In genomic region chr4:144997887-144998658, GRCm38 (mm10) we compare ENCODE assay signal across 9 mouse cellular contexts.
DNase-seq lines count a peak whose midpoint lies in the region; ATAC-seq and TF ChIP-seq lines count a peak whose summit lies in the region.
"Had no signal": no experiment of that assay in that cellular context is flagged by ENCODE, and none has a peak within 500 bp of the region (broad histone marks: within the 10 kb centered on the region; RNA-seq: fewer than 3 reads in every experiment).

No protein-coding gene starts in this region.

- no peaks in the 10 kb centered on the region; the same call in 1 of the 2 replicates for H3K79me2 ChIP-seq in heart, adult 2 months (replicated peaks; ENCODE audit: control insufficient read depth, insufficient read depth, low read length)
- peaks cover 6% of the 10 kb centered on the region; the same call in 1 of the 2 replicates for H3K79me2 ChIP-seq in macrophage (ENCODE audit: inconsistent target)

- H3K9ac ChIP-seq in heart, adult 2 months (ENCODE audit: low read depth, low read length) = 0 out of 2 replicates have a peak overlapping the region, but pooled peaks have one; percentile 3

- no peak for DNase-seq in heart, adult 2 months
- no peak for DNase-seq in heart, adult 9 months (ENCODE audit: low spot score in 2 of 2)
- DNase-seq in adrenal gland, postnatal 14 days = peak; percentile 63
- DNase-seq in kidney, adult 2 months = peak; percentile 65
- no peak for DNase-seq in cerebellum, postnatal 10 days
- DNase-seq in left cerebral cortex, adult 11 months (ENCODE audit: low spot score) = no peak
- DNase-seq: cerebellum, postnatal 25 days had no signal

- H3K4me3 ChIP-seq in heart, adult 2 months = no peak overlapping the region
- H3K4me3 ChIP-seq in kidney, adult 2 months (ENCODE audit: insufficient read depth, low read depth, low read length) = no peak overlapping the region
- H3K4me3 ChIP-seq in macrophage (ENCODE audit: inconsistent target) = no peak overlapping the region

- H3K27ac ChIP-seq in heart, adult 2 months = peak overlapping the region; percentile 67
- peak overlapping the region; percentile 21 for H3K27ac ChIP-seq in kidney, adult 2 months (ENCODE audit: insufficient read depth, low read depth, low read length)
- H3K27ac ChIP-seq in macrophage = peak overlapping the region; percentile 100

- TF ChIP-seq POLR2A in heart, adult 2 months (IDR thresholded peaks at IDR 0.05; ENCODE audit: insufficient read depth, low read depth, low read length) = no peak
- no peak for TF ChIP-seq POLR2A in kidney, adult 2 months (IDR thresholded peaks at IDR 0.05; ENCODE audit: low read depth, low read length)

- peaks cover 23% of the 10 kb centered on the region for H3K36me3 ChIP-seq in heart, adult 2 months (ENCODE audit: control insufficient read depth, insufficient read depth, low read length)
- no peaks in the 10 kb centered on the region for H3K36me3 ChIP-seq in kidney, adult 2 months (ENCODE audit: control insufficient read depth, insufficient read depth, low read length)
- H3K36me3 ChIP-seq in macrophage (ENCODE audit: inconsistent target) = no peaks in the 10 kb centered on the region

- no peaks in the 10 kb centered on the region for H3K27me3 ChIP-seq in heart, adult 2 months (ENCODE audit: control insufficient read depth, insufficient read depth, low read length)
- no peaks in the 10 kb centered on the region for H3K27me3 ChIP-seq in kidney, adult 2 months (replicated peaks; ENCODE audit: control insufficient read depth, insufficient read depth, low read length)

- no peak for TF ChIP-seq CTCF in heart, adult 2 months (IDR thresholded peaks at IDR 0.05)
- no peak for TF ChIP-seq CTCF in kidney, adult 2 months (conservative IDR thresholded peaks at IDR 0.05; ENCODE audit: insufficient read depth, insufficient read length, low read depth, low read length)

- H3K4me1 ChIP-seq in heart, adult 2 months (ENCODE audit: control insufficient read depth, insufficient read depth, low read length) = peaks cover 35% of the 10 kb centered on the region
- peaks cover 43% of the 10 kb centered on the region for H3K4me1 ChIP-seq in kidney, adult 2 months (ENCODE audit: control insufficient read depth, insufficient read depth, low read length)

- no peak for TF ChIP-seq EP300 in heart, adult 2 months (IDR thresholded peaks at IDR 0.05; ENCODE audit: insufficient read depth, low read depth, low read length)

- 40% methylated on average over 3 of the region's 3 CpGs for WGBS in heart, adult 2 months
- WGBS in kidney, adult 2 months = 30% methylated on average over 3 of the region's 3 CpGs
- 22% methylated on average over 3 of the region's 3 CpGs for WGBS in macrophage (ENCODE audit: missing documents)

- intact Hi-C loops in heart, adult 2 months (cut with DNase I) = no loop called here

- no peak for ATAC-seq in frontal cortex, adult (ENCODE audit: low TSS enrichment)

Comparison
In these comparisons a context has a peak if more than half of its experiments do, and no peak if none do; other contexts are left out.
1. DNase-seq: peak in adrenal gland, postnatal 14 days (single experiment) and kidney, adult 2 months (single experiment); none in heart, adult 2 months (0 of 2), heart, adult 9 months (0 of 2), cerebellum, postnatal 10 days (0 of 2) and left cerebral cortex, adult 11 months (single experiment).
2. H3K27ac ChIP-seq: peak in every context shown above with its lines; median percentile 100 in macrophage; 67 in heart, adult 2 months; 21 in kidney, adult 2 months.